Mouse (Mus musculus) C2C12 (cell line): ENCODE measurements around the gene Auts2.

Experiments
- CTCF ChIP-seq: IDR thresholded peaks from one replicate; pipeline ENCODE4 v1.5.1; 2011; ENCODE audit not compliant: control insufficient read depth, insufficient read depth, insufficient read length
- MYOG ChIP-seq: IDR thresholded peaks from one replicate; pipeline ENCODE4 v1.6.1; 2011; ENCODE audit not compliant: control insufficient read depth, insufficient read length; ENCODE audit errors: extremely low read depth

DNA sequence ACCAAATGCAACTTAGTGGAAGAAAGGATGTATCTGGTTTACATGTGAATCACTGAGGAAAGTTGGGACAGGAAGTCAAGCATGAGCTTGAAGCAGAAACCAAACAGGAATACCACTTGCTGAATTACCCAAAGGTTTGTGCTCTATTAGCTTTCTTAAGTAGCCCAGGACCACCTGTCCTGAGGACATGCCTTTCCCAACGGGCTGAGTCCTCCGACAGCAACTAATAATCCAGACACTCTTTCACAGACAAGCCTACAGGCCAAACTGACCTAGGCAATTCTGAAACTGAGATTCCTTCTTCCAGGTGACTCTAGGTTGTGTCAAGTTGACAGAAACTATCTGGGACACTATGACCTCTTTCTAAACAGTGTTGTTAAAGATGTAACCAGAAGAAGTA, 44.2 kb downstream of the Auts2 start:
- no peak for TF ChIP-seq CTCF
- no peak for TF ChIP-seq MYOG
